Mouse (Mus musculus): ENCODE measurements at regions not wholly inside any gene's neighbourhood (a gene's known extent, or its start where the extent isn't known, plus 50 kb on each side); places are given as distances from the start of the nearest gene placed in this dataset.

DNA sequence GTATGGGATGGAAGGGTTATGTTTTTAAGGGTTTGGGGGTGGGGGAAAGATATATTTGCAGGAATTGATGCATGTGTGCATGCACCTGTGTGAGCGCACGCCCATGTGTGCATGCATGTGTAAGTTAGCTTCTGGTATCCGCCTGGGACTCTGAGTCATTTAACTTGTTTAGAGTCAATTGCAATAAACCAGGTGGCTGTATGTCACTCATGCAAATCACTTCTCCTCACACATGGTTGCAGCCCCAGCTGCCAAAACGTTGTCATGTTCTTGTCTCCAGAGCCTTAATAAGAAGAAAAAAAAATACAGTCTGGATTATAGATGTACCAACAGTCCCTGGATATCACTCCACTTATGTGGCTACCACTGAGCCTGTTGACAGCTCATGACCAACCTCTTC is 155.3 kb upstream of the Rad23b start:
- DNase-seq (ENCODE audit: extremely low read depth, insufficient read length, low spot score): no peak

DNA sequence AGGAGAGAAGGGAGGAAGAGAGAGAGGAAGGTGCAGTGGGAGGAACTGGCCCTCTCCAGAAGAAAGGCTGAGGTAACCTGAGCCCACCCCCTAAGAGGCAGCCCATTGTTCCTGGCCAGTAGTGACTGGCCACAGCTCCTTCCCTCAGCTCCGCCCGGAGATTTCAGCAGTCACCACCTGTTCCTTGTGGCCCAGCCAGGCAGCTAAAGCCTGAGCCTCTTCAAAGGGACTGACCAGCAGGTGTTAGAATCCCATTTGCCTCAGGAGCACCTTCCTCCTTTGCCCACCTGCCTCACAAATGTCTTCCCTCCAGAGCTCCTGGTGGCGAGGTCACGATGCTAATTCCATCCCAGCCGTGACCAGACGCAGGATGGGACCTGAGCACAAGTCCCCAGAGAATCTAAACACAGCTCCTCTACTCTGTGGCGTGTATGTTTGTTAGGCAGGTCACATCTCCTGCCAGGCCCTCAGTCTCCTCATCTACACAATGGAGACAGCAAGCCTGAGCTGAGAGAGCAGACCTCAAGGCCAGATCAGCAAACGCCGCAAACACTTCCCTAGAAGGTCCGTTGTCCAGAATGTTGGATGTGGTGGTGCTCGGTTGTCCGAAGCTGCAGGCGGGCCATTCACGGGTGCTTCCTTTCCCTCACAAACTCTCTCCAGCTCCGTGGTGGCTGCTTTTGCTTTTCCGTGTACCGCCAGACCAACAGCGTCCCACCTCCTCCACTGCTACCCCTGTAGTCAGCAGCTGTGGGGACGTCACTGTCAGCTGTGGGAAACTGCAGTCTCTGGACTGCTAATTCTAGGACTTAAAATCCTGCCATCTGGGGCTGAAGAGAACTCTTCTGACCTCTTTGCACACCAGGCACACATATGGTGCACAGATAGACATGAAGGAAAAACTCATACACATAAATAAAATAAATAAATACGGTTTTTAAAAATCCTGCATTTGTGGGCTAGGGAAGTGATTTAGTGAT is 145.8 kb upstream of the Rad23b start:
- DNase-seq (ENCODE audit: extremely low read depth, insufficient read length, low spot score): no peak

- peak; percentile 12 for DNase-seq (ENCODE audit: extremely low read depth, insufficient read length, low spot score)
Measured at GRCm38 (mm10) chr4:55206226-55206625, 143.6 kb upstream of the Rad23b start.

DNA sequence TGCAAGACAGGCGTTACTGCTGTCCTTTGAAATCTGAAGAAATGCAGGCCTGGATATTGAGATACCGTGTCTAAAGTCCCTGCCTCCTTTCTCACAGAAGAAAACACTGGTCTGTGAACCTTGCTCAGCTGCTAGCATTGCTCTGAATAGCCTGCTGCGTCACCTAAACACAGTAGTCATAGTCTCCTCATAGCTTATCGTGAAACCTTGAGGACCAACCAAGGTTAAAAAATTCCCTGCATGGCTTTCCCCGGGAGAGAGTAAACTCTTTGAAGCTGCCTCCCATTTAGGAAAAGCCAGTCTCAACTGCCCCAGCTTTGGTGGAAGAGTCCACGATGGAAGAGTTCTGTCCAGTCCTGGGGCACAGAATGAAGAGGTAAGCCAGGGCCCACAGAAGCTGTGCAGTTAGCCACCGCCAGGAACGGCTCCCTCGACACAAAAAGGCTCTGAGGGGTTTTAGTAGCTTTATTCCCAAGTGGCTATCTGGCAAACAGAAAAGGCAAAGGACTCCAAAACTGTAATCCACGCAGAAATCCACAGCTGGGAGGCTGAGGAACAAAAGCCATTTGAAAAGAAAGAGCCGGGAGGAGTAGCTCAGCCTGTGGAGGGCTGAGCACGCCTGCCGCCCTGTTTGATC is 142.0 kb upstream of the Rad23b start:
- DNase-seq (ENCODE audit: extremely low read depth, insufficient read length, low spot score): no peak

- no peak for DNase-seq (ENCODE audit: extremely low read depth, insufficient read length, low spot score)
Measured at GRCm38 (mm10) chr4:55208386-55209345, 141.2 kb upstream of the Rad23b start.

GRCm38 (mm10) chr4:55215425-55216174 is 134.2 kb upstream of the Rad23b start:
- DNase-seq (ENCODE audit: extremely low read depth, insufficient read length, low spot score): no peak

GRCm38 (mm10) chr4:55216175-55216545 is 133.7 kb upstream of the Rad23b start:
- DNase-seq (ENCODE audit: extremely low read depth, insufficient read length, low spot score): no peak

DNA sequence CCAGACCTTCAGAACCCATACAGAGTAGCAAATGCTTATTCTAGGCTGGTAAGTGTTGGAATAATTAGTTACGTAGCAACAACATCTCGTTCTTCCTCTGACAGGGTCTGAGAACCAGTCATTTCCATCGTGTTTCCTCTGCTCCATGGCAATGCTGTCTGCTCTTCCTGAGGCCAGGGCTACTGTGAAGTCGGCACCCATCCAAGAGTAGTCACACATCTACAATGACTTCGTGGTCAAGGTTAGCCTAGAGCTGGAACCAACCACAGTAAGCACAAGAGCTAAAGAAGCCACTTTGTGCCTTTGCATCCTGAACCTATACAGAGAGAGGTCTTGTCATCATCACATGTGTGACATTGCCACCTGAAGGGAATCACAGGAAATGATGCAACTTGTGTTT is 124.1 kb upstream of the Rad23b start:
- DNase-seq (ENCODE audit: extremely low read depth, insufficient read length, low spot score): no peak

- DNase-seq (ENCODE audit: extremely low read depth, insufficient read length, low spot score): no peak
Measured at GRCm38 (mm10) chr4:55227394-55227793, 122.4 kb upstream of the Rad23b start.

GRCm38 (mm10) chr4:55231522-55231921 is 118.3 kb upstream of the Rad23b start:
- DNase-seq (ENCODE audit: extremely low read depth, insufficient read length, low spot score): no peak

GRCm38 (mm10) chr4:55237856-55238255 is 112.0 kb upstream of the Rad23b start:
- no peak for DNase-seq (ENCODE audit: extremely low read depth, insufficient read length, low spot score)

GRCm38 (mm10) chr4:55240450-55240849 is 109.4 kb upstream of the Rad23b start:
- DNase-seq (ENCODE audit: extremely low read depth, insufficient read length, low spot score): peak; percentile 40

DNA sequence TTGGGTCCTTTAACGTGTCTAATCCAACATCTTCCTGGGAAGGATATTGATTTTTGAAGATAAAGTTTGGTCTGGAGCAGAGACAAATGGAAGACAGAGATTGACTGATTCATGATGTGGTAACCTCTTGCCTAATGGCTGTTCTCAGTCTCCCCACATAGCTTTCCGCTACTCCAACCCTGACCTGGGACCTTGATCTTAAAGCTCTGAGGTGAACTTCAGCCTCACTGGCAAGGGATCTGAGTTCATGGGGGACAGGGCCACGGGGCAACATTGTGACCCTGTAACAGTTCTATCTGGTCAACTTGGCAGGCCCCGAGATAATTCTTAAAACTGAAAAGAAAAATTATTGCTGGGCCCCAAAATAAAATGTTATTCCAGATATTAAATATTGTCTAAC is 107.5 kb upstream of the Rad23b start:
- no peak for DNase-seq (ENCODE audit: extremely low read depth, insufficient read length, low spot score)

DNA sequence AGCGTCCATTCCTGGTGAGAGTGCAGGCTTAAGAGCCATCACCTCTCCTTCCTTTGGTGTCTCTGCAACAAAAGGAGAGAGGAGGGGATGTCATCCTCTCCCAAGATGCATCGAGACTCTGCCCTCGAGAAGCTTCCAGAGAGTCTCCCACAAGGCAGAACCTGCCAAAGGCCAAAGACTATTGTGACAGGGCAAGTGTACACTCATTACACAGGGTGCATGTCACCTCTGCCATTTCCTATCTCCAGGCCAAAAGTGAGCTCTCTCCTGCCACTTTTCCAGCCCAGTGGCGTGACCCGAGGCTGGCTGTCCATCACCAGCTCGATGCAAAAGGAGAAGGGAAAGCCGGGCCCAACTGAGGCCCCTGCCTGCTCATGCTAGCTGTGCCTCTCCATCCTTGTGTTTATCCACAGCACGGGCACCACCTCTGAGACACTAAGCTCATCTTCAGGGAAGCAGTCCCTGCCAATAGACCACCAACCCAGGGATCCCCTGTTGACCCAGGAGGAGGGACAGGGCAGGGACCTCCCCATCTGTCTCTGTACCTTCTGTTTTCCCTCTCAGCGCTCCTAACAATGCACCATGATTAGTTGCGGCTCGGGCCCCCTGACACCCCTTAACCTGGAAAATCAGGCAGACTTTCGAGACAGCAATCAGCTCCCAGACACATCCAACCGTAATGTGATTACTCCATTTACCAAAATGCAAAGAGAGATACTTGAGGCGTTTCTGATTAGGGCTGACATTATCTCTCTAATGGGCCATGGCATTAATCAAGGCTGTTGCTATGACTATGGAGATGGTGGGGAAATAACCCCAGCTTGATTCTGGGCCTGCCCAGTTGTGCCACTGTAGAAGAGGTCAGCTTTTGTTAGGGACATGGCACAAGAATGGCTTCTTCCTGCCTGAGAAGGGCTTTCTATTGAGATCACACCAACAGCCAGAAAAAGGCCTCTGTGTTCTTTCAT is 106.5 kb upstream of the Rad23b start:
- DNase-seq (ENCODE audit: extremely low read depth, insufficient read length, low spot score): no peak

GRCm38 (mm10) chr4:55245789-55246188 is 104.1 kb upstream of the Rad23b start:
- DNase-seq (ENCODE audit: extremely low read depth, insufficient read length, low spot score): no peak

- DNase-seq (ENCODE audit: extremely low read depth, insufficient read length, low spot score): no peak
Measured at GRCm38 (mm10) chr4:55250334-55250733, 99.5 kb upstream of the Rad23b start.

DNA sequence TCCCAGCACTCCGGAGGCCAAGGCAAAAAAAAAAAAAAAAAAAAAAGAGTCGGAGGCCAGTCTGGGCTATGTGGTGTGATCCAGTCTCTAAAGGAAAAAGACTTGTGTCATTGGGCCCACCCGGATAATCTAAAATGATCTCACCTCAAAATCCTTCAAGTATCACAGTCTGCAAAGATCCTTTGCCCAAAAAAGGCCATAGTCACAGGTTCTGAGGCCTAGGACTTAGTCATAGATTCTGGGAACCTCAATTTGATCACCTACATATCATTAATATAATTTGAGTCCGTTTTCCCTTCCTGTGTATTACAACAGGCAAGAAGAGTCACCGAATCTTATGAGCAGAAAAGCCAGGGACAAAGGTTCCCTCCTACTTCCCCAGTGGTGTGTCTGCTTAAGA is 98.3 kb upstream of the Rad23b start:
- DNase-seq (ENCODE audit: extremely low read depth, insufficient read length, low spot score): no peak

DNA sequence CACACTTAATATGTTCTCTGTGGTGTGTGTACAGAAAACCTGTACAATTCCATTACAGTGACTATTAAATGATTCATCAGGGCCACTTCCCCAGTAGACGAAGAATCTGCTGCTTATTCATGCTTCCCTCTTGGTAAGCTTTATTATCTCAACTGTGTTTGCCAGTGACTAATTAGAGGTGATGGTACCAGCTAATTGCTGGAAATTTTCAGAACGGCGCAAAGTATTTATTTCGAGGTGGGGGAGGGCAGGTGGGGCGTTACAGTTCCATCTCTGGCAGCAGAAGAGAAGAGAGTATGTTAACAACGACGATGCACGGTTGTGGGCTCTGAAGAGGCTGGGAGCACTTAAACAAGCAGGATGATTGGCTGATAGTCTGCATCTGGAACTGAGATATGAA is 96.1 kb upstream of the Rad23b start:
- DNase-seq (ENCODE audit: extremely low read depth, insufficient read length, low spot score): no peak

- no peak for DNase-seq (ENCODE audit: extremely low read depth, insufficient read length, low spot score)
Measured at GRCm38 (mm10) chr4:55271965-55272630, 77.7 kb upstream of the Rad23b start.

Measured in 3134 (cell line).